Mouse (Mus musculus): ENCODE data around the gene Hormad2. TPM values are rescaled to one million over a fixed set of nuclear protein-coding genes. Genes with fewer than 3 reads are reported as not detected.

Hormad2 gene
- polyA plus RNA-seq, 1 experiment from 2014 or later, result 0.51 TPM

DNA sequence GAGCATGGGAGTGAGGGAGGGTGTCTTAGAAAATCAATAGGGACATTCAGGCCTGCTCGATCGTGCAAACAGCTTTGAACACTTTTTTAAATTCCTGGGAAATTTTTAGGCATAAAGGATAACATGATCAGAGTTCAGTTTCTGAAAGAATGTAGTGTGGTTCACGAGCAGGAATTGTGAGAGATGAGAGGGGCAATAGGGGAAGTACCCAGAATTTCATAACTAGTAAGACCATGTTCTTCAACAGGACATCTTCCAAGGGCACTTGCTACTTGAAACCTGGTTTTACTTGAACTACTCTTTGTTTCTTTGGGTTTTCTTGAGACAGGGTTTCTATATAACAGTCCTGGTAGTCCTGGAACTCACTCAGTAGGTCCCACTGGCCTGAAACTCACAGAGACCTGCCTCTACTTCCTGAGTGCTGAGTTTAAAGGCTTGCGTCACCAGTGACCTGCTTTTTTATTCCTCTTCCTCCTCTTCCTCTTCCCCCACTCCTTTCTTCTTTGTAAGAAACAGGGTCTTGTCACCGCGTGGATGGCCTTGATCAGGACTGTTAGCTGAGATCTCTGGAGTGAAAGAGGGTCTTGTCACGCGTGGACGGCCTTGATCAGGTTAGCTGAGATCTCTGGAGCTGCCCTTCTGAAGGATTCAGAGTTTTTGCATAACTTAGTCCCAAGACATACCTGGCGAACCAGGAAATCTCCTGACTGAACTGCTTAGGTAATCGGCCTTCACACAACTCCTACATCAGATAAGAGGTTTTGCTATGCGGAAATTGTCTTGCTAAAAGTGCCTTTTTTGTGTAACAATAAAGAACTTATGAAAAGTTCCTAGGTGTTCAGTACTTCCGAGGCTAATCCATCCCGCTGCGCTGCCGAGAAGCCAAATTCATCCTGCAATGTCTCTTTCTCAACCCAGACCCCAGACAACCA, 18.1 kb downstream of the Hormad2 start:
- ATAC-seq (ENCODE audit: low FRiP score, low TSS enrichment), result no peak
- 82% methylated on average over 16 of the region's 16 CpGs for WGBS

DNA sequence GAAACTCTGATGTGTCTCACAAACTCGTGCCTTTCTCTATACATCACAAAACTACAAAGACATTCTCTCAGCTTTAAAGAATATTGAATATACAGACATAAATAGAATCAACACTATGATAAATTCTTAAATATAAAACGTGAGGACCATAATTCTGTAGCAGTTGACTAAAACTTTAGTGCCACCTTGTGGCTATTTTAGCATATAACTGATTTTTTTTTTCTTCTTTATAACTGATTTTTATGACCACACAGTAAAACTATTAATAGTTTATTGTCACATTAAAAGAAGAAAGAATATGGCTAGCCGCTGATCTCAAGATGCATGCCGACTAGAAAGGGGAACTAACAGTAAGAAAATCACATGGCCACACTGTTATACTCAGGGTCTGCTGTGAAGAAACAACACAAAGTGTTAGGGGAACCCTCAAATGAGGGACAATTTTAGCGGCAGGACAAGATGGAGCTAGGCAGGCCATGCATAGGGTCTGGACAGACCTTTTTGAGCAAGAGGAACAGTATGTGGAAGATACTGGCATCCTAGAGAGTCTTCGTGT, 18.9 kb downstream of the Hormad2 start:
- Histone ChIP-seq H3K9ac (replicated peaks; ENCODE audit: low read length) (no peak overlapping the region), H3K4me3 (ENCODE audit: low read length) (no peak overlapping the region), H3K36me3 (ENCODE audit: insufficient read depth, low read length) (no peaks in the 10 kb centered on the region), H3K27me3 (ENCODE audit: insufficient read depth, low read length) (no peaks in the 10 kb centered on the region), H3K27ac (ENCODE audit: low read length) (no peak overlapping the region), H3K4me2 (replicated peaks; ENCODE audit: low read depth, low read length) (no peak overlapping the region), H3K9me3 (ENCODE audit: low read length) (no peaks in the 10 kb centered on the region), H3K4me1 (ENCODE audit: insufficient read depth, low read length) (no peaks in the 10 kb centered on the region)
- WGBS, result 35% methylated on average over 6 of the region's 6 CpGs
- no peak for ATAC-seq (ENCODE audit: low FRiP score, low TSS enrichment)

More for the DNA sequence above, 18.1 kb downstream of the Hormad2 start:
- Histone ChIP-seq H3K9ac (replicated peaks; ENCODE audit: low read length) (no peak overlapping the region), H3K4me3 (ENCODE audit: low read length) (no peak overlapping the region), H3K4me2 (replicated peaks; ENCODE audit: low read depth, low read length) (no peak overlapping the region), H3K27ac (ENCODE audit: low read length) (no peak overlapping the region), H3K4me1 (ENCODE audit: insufficient read depth, low read length) (no peaks in the 10 kb centered on the region), H3K27me3 (ENCODE audit: insufficient read depth, low read length) (no peaks in the 10 kb centered on the region), H3K9me3 (ENCODE audit: low read length) (no peaks in the 10 kb centered on the region), H3K36me3 (ENCODE audit: insufficient read depth, low read length) (no peaks in the 10 kb centered on the region)

DNA sequence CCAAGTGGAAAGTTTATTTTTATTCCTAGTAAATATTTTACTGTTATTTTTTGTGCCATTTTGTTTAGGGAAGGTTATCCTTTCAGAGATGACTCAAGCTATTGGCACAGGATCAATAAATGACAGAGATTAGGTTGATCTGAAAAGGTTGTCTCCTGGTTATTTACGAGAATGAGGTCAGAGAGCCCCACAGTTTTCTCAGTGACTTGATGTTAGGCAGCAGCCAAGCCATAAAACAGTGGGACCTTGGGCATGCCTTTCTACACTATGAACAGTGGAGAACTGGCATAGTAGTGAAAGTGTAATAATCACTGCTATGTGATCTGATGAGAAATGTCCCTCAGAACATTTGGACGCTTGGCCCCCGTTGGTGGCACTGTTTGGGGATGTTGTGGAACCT, 22.9 kb downstream of the Hormad2 start:
- 68% methylated on average over 3 of the region's 3 CpGs for WGBS
- no peak overlapping the region for H3K9ac ChIP-seq (replicated peaks; ENCODE audit: low read length)
- no peak for ATAC-seq (ENCODE audit: low FRiP score, low TSS enrichment)

DNA sequence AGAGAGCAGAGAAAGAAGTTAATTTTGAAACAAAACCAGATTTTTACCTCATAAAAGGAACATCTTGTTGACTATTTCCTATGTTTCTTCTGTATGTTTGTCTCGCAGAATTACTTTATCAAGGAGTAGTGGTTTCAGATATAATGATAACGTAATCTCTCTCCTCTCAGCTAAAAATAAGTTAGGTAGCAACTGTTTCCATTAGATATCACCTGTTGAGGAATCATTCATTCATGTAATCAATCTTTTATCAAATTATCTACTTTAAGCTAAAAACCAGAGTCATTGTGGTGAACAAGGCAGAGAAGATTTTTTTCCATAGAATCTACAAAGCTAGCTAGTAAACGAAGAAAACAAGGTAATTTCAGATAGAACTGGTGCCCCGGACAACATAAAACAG, 28.6 kb downstream of the Hormad2 start:
- no peaks in the 10 kb centered on the region for H3K4me1 ChIP-seq (ENCODE audit: insufficient read depth, low read length)
- H3K27me3 ChIP-seq (ENCODE audit: insufficient read depth, low read length), result no peaks in the 10 kb centered on the region
- ATAC-seq (ENCODE audit: low FRiP score, low TSS enrichment), result no peak
- 94% methylated on average over 4 of the region's 4 CpGs for WGBS
- no peak overlapping the region for H3K9ac ChIP-seq (replicated peaks; ENCODE audit: low read length)
- H3K9me3 ChIP-seq (ENCODE audit: low read length), result no peaks in the 10 kb centered on the region
- no peaks in the 10 kb centered on the region for H3K36me3 ChIP-seq (ENCODE audit: insufficient read depth, low read length)
- no peak overlapping the region for H3K27ac ChIP-seq (ENCODE audit: low read length)
- no peak overlapping the region for H3K4me3 ChIP-seq (ENCODE audit: low read length)
- H3K4me2 ChIP-seq (replicated peaks; ENCODE audit: low read depth, low read length), result no peak overlapping the region

More for the DNA sequence above, 22.9 kb downstream of the Hormad2 start:
- Histone ChIP-seq H3K4me2 (replicated peaks; ENCODE audit: low read depth, low read length) (no peak overlapping the region), H3K4me3 (ENCODE audit: low read length) (no peak overlapping the region), H3K27me3 (ENCODE audit: insufficient read depth, low read length) (no peaks in the 10 kb centered on the region), H3K9me3 (ENCODE audit: low read length) (no peaks in the 10 kb centered on the region), H3K27ac (ENCODE audit: low read length) (no peak overlapping the region), H3K36me3 (ENCODE audit: insufficient read depth, low read length) (no peaks in the 10 kb centered on the region), H3K4me1 (ENCODE audit: insufficient read depth, low read length) (no peaks in the 10 kb centered on the region)

DNA sequence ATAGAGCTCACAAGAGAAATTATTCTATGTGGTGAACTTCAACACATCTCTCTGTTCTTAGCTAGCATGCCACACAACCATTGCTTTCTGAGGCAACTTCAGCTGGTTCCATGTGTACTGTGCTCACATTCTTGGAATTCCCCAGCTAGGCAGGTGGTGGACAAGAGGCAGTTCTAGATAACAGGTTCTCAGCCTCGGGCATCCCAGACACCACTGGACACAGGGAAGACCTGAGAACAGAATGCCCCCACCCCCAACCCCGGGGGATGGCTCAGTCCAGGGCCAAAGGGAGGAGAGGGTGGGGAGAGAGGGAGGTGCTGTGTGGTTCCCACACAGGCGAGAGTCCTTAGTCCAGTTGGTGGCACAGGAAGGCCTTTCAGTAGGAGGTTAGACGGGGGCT, 36.6 kb downstream of the Hormad2 start:
- Histone ChIP-seq H3K4me2 (replicated peaks; ENCODE audit: low read depth, low read length) (no peak overlapping the region), H3K9ac (replicated peaks; ENCODE audit: low read length) (no peak overlapping the region), H3K4me3 (ENCODE audit: low read length) (no peak overlapping the region), H3K9me3 (ENCODE audit: low read length) (no peaks in the 10 kb centered on the region), H3K4me1 (ENCODE audit: insufficient read depth, low read length) (no peaks in the 10 kb centered on the region), H3K27me3 (ENCODE audit: insufficient read depth, low read length) (no peaks in the 10 kb centered on the region), H3K27ac (ENCODE audit: low read length) (no peak overlapping the region), H3K36me3 (ENCODE audit: insufficient read depth, low read length) (no peaks in the 10 kb centered on the region)
- WGBS, result 39% methylated on average over 4 of the region's 4 CpGs
- ATAC-seq (ENCODE audit: low FRiP score, low TSS enrichment), result no peak

DNA sequence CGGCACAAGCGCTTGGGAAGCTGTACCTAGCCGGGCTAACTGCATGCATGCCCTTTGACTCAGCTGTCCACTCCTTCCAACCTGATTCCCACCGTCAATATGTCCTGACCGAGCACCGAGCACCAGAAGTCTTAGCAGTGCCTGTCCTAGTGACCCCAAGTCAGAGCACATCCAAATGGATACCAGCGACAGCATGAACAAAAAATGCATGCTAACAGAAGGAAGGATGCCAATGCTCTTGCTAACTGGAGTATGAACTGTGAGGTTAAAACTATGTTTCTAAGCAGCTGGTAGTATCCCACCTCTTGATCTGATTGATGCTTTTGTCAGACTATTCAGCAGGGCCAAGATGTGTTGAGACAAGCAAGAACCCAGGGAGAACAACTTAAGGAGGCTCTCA, 37.5 kb downstream of the Hormad2 start:
- Histone ChIP-seq H3K4me2 (replicated peaks; ENCODE audit: low read depth, low read length) (no peak overlapping the region), H3K27me3 (ENCODE audit: insufficient read depth, low read length) (no peaks in the 10 kb centered on the region), H3K27ac (ENCODE audit: low read length) (no peak overlapping the region), H3K4me1 (ENCODE audit: insufficient read depth, low read length) (no peaks in the 10 kb centered on the region), H3K36me3 (ENCODE audit: insufficient read depth, low read length) (no peaks in the 10 kb centered on the region), H3K4me3 (ENCODE audit: low read length) (no peak overlapping the region), H3K9ac (replicated peaks; ENCODE audit: low read length) (no peak overlapping the region), H3K9me3 (ENCODE audit: low read length) (no peaks in the 10 kb centered on the region)
- whole genome bisulfite sequencing, result 78% methylated on average over 7 of the region's 7 CpGs
- ATAC-seq (ENCODE audit: low FRiP score, low TSS enrichment), result no peak

DNA sequence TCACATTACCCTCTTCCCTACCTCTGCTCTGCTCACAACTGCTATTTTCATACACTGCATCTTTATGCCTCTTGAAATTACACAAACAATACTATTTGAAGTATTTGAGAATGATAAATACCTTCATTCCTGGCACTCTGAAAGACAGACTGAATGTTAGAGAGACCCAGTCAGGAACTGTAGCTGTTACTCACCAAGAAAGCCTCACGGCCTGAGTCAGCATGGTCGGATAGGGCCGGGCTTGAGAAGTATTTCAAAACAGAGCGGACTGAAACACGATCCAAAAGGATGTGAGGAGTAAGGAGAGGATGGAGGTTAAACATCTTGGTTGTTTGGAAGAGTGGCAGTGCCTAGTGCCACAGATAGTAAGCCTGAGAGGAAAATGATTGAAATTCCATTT, 39.7 kb downstream of the Hormad2 start:
- Histone ChIP-seq H3K36me3 (ENCODE audit: insufficient read depth, low read length) (no peaks in the 10 kb centered on the region), H3K4me2 (replicated peaks; ENCODE audit: low read depth, low read length) (no peak overlapping the region), H3K9ac (replicated peaks; ENCODE audit: low read length) (no peak overlapping the region), H3K27ac (ENCODE audit: low read length) (no peak overlapping the region), H3K4me3 (ENCODE audit: low read length) (no peak overlapping the region), H3K9me3 (ENCODE audit: low read length) (no peaks in the 10 kb centered on the region), H3K4me1 (ENCODE audit: insufficient read depth, low read length) (no peaks in the 10 kb centered on the region), H3K27me3 (ENCODE audit: insufficient read depth, low read length) (no peaks in the 10 kb centered on the region)
- 29% methylated on average over 5 of the region's 5 CpGs for WGBS
- no peak for ATAC-seq (ENCODE audit: low FRiP score, low TSS enrichment)

DNA sequence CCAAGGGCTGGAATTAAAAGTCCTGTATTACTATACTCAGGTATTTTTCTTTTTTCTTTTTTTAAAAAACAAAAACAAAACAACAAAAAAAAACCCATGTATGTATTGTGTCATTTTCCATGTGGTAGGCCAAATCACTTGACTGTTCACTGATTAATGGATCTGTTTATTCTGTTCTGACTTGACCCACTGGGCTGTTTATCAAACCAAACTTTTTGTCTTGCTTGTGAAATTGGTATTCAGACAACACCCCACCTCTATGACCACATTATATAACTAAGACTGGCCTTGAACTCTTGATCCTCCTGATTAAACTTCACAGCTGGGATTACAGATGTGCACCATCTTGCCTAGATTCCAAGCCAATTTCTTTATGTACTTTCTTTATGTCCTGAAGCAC, 46.7 kb downstream of the Hormad2 start:
- ATAC-seq (ENCODE audit: low FRiP score, low TSS enrichment), result no peak
- H3K27me3 ChIP-seq (ENCODE audit: insufficient read depth, low read length), result no peaks in the 10 kb centered on the region
- H3K4me1 ChIP-seq (ENCODE audit: insufficient read depth, low read length), result no peaks in the 10 kb centered on the region
- no peak overlapping the region for H3K4me3 ChIP-seq (ENCODE audit: low read length)
- no peak overlapping the region for H3K4me2 ChIP-seq (replicated peaks; ENCODE audit: low read depth, low read length)
- no peak overlapping the region for H3K9ac ChIP-seq (replicated peaks; ENCODE audit: low read length)
- H3K9me3 ChIP-seq (ENCODE audit: low read length), result no peaks in the 10 kb centered on the region
- no peaks in the 10 kb centered on the region for H3K36me3 ChIP-seq (ENCODE audit: insufficient read depth, low read length)
- H3K27ac ChIP-seq (ENCODE audit: low read length), result no peak overlapping the region

DNA sequence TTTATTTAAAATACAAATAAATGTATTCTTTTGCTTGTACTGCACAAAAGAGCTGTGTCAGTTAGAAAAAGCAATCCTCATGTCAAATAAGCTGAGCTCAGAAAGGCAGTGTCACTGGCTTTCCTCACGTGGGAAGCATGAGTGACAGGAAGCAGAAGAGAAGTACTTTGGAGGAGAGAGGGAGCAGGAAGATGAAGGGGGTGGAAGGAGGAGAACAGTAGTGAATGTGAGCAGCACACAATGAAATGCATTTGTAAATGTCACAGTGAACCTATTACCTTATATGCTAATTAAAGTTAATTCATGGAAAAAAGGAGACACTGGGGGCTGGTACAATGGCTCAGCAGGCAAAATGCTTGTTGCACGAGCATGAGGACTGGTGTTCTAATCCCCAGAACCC, 52.9 kb downstream of the Hormad2 start:
- no peak overlapping the region for H3K4me2 ChIP-seq (replicated peaks; ENCODE audit: low read depth, low read length)
- no peaks in the 10 kb centered on the region for H3K27me3 ChIP-seq (ENCODE audit: insufficient read depth, low read length)
- H3K9ac ChIP-seq (replicated peaks; ENCODE audit: low read length), result no peak overlapping the region
- H3K4me3 ChIP-seq (ENCODE audit: low read length), result no peak overlapping the region
- no peak overlapping the region for H3K27ac ChIP-seq (ENCODE audit: low read length)
- H3K9me3 ChIP-seq (ENCODE audit: low read length), result no peaks in the 10 kb centered on the region
- no peaks in the 10 kb centered on the region for H3K4me1 ChIP-seq (ENCODE audit: insufficient read depth, low read length)
- 32% methylated on average over 2 of the region's 2 CpGs for WGBS
- no peak for ATAC-seq (ENCODE audit: low FRiP score, low TSS enrichment)
- H3K36me3 ChIP-seq (ENCODE audit: insufficient read depth, low read length), result no peaks in the 10 kb centered on the region

DNA sequence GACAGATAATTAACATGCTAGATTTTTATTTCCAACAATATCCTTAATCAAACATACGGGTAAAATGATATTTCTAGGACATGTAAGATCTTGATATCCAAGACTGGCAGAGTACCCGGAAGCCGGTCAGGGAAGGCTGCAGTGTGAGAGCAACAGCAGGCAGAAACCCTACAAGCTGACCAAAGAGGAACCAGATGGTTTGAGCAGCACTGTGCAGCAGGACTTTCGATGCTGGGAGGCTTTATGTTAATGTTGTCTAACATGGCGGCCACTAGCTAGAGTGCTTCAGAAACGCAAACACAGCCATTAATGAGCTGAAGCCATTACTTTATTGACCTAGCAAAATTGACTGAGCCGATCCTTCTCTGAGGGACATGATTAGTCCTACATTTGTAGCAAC, 58.6 kb downstream of the Hormad2 start:
- H3K4me3 ChIP-seq (ENCODE audit: low read length), result no peak overlapping the region
- no peak overlapping the region for H3K9ac ChIP-seq (replicated peaks; ENCODE audit: low read length)
- H3K36me3 ChIP-seq (ENCODE audit: insufficient read depth, low read length), result no peaks in the 10 kb centered on the region
- H3K4me2 ChIP-seq (replicated peaks; ENCODE audit: low read depth, low read length), result no peak overlapping the region
- no peaks in the 10 kb centered on the region for H3K9me3 ChIP-seq (ENCODE audit: low read length)
- H3K4me1 ChIP-seq (ENCODE audit: insufficient read depth, low read length), result no peaks in the 10 kb centered on the region
- WGBS, result 87% methylated on average over 7 of the region's 7 CpGs
- ATAC-seq (ENCODE audit: low FRiP score, low TSS enrichment), result no peak
- no peak overlapping the region for H3K27ac ChIP-seq (ENCODE audit: low read length)
- H3K27me3 ChIP-seq (ENCODE audit: insufficient read depth, low read length), result no peaks in the 10 kb centered on the region

Measured in kidney, embryonic 16.5 days (tissue).